Mouse (Mus musculus) kidney, adult 2 months (tissue): ENCODE measurements at regions not wholly inside any gene's neighbourhood (a gene's known extent, or its start where the extent isn't known, plus 50 kb on each side); places are given as distances from the start of the nearest gene placed in this dataset.

Source experiments
- CTCF ChIP-seq: fragments of 200-500 bp; conservative IDR thresholded peaks from 2 replicates; pipeline ENCODE4 v1.5.1; 2011; ENCODE audit warnings: low read depth, mild to moderate bottlenecking, control low read depth, low read length, moderate library complexity, mixed read lengths; ENCODE audit not compliant: insufficient read depth, insufficient read length
- POLR2A ChIP-seq: fragments of 200-500 bp; IDR thresholded peaks from one replicate; pipeline ENCODE4 v1.6.1; 2011; ENCODE audit warnings: low read depth, low read length, control low read depth

GRCm38 (mm10) chr2:77351987-77352628 is 71.7 kb upstream of the Sestd1 start:
- TF ChIP-seq CTCF (no peak), POLR2A (no peak)
